Comparison of ENCODE assay signal across 9 mouse cellular contexts in genomic region chr15:86060581-86060980, GRCm38 (mm10). TPM values are rescaled to one million over a fixed set of nuclear protein-coding genes. Genes with fewer than 3 reads are reported as not detected.
DNase-seq lines count a peak whose midpoint lies in the region; ATAC-seq lines count a peak whose summit lies in the region.
"Had no signal": no experiment of that assay in that cellular context is flagged by ENCODE, and none has a peak within 500 bp of the region (broad histone marks: within the 10 kb centered on the region; RNA-seq: fewer than 3 reads in every experiment).

No protein-coding gene starts in this region.

- H3K4me3 ChIP-seq in midbrain, embryonic 10.5 days: peak overlapping the region; percentile 11; the same call in 1 of the 2 replicates
- no peak overlapping the region for H3K4me3 ChIP-seq in midbrain, embryonic 11.5 days (ENCODE audit: low read depth, low read length)
- no peak overlapping the region for H3K4me3 ChIP-seq in heart, embryonic 16.5 days (ENCODE audit: low read length)
- H3K4me3 ChIP-seq in liver, embryonic 15.5 days (replicated peaks): 0 out of 2 replicates have a peak overlapping the region, but pooled peaks have one; percentile 2

- ATAC-seq in midbrain, embryonic 11.5 days (ENCODE audit: low FRiP score): no peak
- ATAC-seq in heart, embryonic 16.5 days (replicated peaks; ENCODE audit: extremely low read depth, insufficient read depth, low FRiP score): no peak
- ATAC-seq in liver, embryonic 15.5 days (ENCODE audit: insufficient read depth): no peak

- no peaks in the 10 kb centered on the region for H3K9me3 ChIP-seq in midbrain, embryonic 10.5 days (replicated peaks)
- H3K9me3 ChIP-seq in midbrain, embryonic 11.5 days (ENCODE audit: control insufficient read depth, low read length): no peaks in the 10 kb centered on the region
- no peaks in the 10 kb centered on the region for H3K9me3 ChIP-seq in heart, embryonic 16.5 days (replicated peaks; ENCODE audit: control insufficient read depth, low read length)
- H3K9me3 ChIP-seq in liver, embryonic 15.5 days (replicated peaks): no peaks in the 10 kb centered on the region

- intact Hi-C loops in gastrocnemius, postnatal 36 days (cut with DNase I): no loop called here

- peaks cover 45% of the 10 kb centered on the region for H3K4me1 ChIP-seq in midbrain, embryonic 10.5 days
- H3K4me1 ChIP-seq in midbrain, embryonic 11.5 days (ENCODE audit: control insufficient read depth, insufficient read depth, low read length): peaks cover 18% of the 10 kb centered on the region
- peaks cover 48% of the 10 kb centered on the region for H3K4me1 ChIP-seq in heart, embryonic 16.5 days (ENCODE audit: control insufficient read depth, insufficient read depth, low read length)
- H3K4me1 ChIP-seq in liver, embryonic 15.5 days (replicated peaks): peaks cover 94% of the 10 kb centered on the region

- no peak for DNase-seq in midbrain, embryonic 10.5 days (ENCODE audit: low spot score)
- no peak for DNase-seq in midbrain, embryonic 11.5 days (ENCODE audit: low spot score, missing footprints)
- DNase-seq in gastrocnemius, postnatal 36 days: no peak
- DNase-seq in layer of hippocampus, adult 18-20 months (ENCODE audit: low spot score in 2 of 2): no peak
- no peak for DNase-seq in cerebellum, adult 18-20 months
- DNase-seq: kidney, postnatal 4 days; lung, postnatal 10 days had no signal

- peaks cover 15% of the 10 kb centered on the region; the same call in 1 of the 2 replicates for H3K27me3 ChIP-seq in midbrain, embryonic 10.5 days (ENCODE audit: low read depth, poor library complexity, severe bottlenecking)
- no peaks in the 10 kb centered on the region; the same call in 1 of the 2 replicates for H3K27me3 ChIP-seq in midbrain, embryonic 11.5 days (ENCODE audit: control insufficient read depth, insufficient read depth, low read length)
- H3K27me3 ChIP-seq in heart, embryonic 16.5 days (ENCODE audit: control insufficient read depth, insufficient read depth, low read length): no peaks in the 10 kb centered on the region
- H3K27me3 ChIP-seq in liver, embryonic 15.5 days: no peaks in the 10 kb centered on the region

- peaks cover 2% of the 10 kb centered on the region for H3K36me3 ChIP-seq in midbrain, embryonic 10.5 days
- no peaks in the 10 kb centered on the region for H3K36me3 ChIP-seq in midbrain, embryonic 11.5 days (ENCODE audit: control insufficient read depth, insufficient read depth, low read length)
- no peaks in the 10 kb centered on the region for H3K36me3 ChIP-seq in heart, embryonic 16.5 days (ENCODE audit: control insufficient read depth, insufficient read depth)
- H3K36me3 ChIP-seq in liver, embryonic 15.5 days (replicated peaks): 0 out of 2 replicates have a peak, but pooled peaks cover under 1% of the 10 kb centered on the region

- no peak overlapping the region for H3K9ac ChIP-seq in midbrain, embryonic 11.5 days (ENCODE audit: low read length)
- no peak overlapping the region for H3K9ac ChIP-seq in heart, embryonic 16.5 days (ENCODE audit: low read length)
- H3K9ac ChIP-seq in liver, embryonic 15.5 days: peak overlapping the region; percentile 7; the same call in 1 of the 2 replicates

- 0 out of 2 replicates have a peak overlapping the region, but pooled peaks have one; percentile 9 for H3K27ac ChIP-seq in midbrain, embryonic 10.5 days (replicated peaks)
- H3K27ac ChIP-seq in midbrain, embryonic 11.5 days (ENCODE audit: low read depth, low read length): no peak overlapping the region
- no peak overlapping the region for H3K27ac ChIP-seq in heart, embryonic 16.5 days (ENCODE audit: low read length)
- H3K27ac ChIP-seq in liver, embryonic 15.5 days (replicated peaks): peak overlapping the region; percentile 85

- 92% methylated on average over 12 of the region's 12 CpGs for WGBS in midbrain, embryonic 10.5 days
- 87% methylated on average over 12 of the region's 12 CpGs for WGBS in midbrain, embryonic 11.5 days
- 72% methylated on average over 12 of the region's 12 CpGs for WGBS in heart, embryonic 16.5 days
- WGBS in liver, embryonic 15.5 days (ENCODE audit: insufficient replicate concordance): 79% methylated on average over 12 of the region's 12 CpGs

- no peak overlapping the region for H3K4me2 ChIP-seq in midbrain, embryonic 11.5 days
- H3K4me2 ChIP-seq in heart, embryonic 16.5 days (ENCODE audit: low read depth, low read length): peak overlapping the region; percentile 80
- peak overlapping the region; percentile 98 for H3K4me2 ChIP-seq in liver, embryonic 15.5 days

RNA-seq across cellular contexts. Expression of gene Gramd4, which starts 3.1 kb away (rescaled TPM):
- polyA plus RNA-seq in midbrain, embryonic 10.5 days (2016; fragmentation: Nextera tagmentation; extraction: Ambion mirVana): 14.3 and 16.7 TPM in 2 replicates
- polyA plus RNA-seq in midbrain, embryonic 11.5 days (2014; fragmentation: Nextera tagmentation; extraction: Ambion mirVana): 7.8 and 8.9 TPM in 2 replicates
- 18.7 and 22.2 TPM in 2 replicates for polyA plus RNA-seq in heart, embryonic 16.5 days (2015; fragmentation: Nextera tagmentation; extraction: Ambion mirVana)
- 6.3 and 7.8 TPM in 2 replicates for polyA plus RNA-seq in liver, embryonic 15.5 days (2015; fragmentation: Nextera tagmentation; extraction: Ambion mirVana)
- total RNA-seq in gastrocnemius, postnatal 36 days (2021): 1 to 10 TPM; 5.1 to 5.9 TPM
- 10 to 100 TPM; 30.7 to 34.5 TPM for total RNA-seq in layer of hippocampus, adult 18-20 months (2021)

RNA-seq across cellular contexts. Expression of gene Celsr1, which starts 27.0 kb away (rescaled TPM):
- polyA plus RNA-seq in midbrain, embryonic 10.5 days (2016; fragmentation: Nextera tagmentation; extraction: Ambion mirVana): 3.4 and 3.6 TPM in 2 replicates
- 4.1 and 4.9 TPM in 2 replicates for polyA plus RNA-seq in midbrain, embryonic 11.5 days (2014; fragmentation: Nextera tagmentation; extraction: Ambion mirVana)
- polyA plus RNA-seq in heart, embryonic 16.5 days (2015; fragmentation: Nextera tagmentation; extraction: Ambion mirVana): 1.7 TPM in 2 replicates
- 0.01 and 0.08 TPM in 2 replicates for polyA plus RNA-seq in liver, embryonic 15.5 days (2015; fragmentation: Nextera tagmentation; extraction: Ambion mirVana)
- total RNA-seq in gastrocnemius, postnatal 36 days (2021): under 1 TPM; 0.10 to 0.37 TPM
- total RNA-seq in layer of hippocampus, adult 18-20 months (2021): 1 to 10 TPM; 5.6 to 6.3 TPM

Comparison
In these comparisons a context has a peak if more than half of its experiments do, and no peak if none do; other contexts are left out.
1. H3K27ac ChIP-seq: peak in midbrain, embryonic 10.5 days (single experiment) and liver, embryonic 15.5 days (single experiment); none in midbrain, embryonic 11.5 days (single experiment) and heart, embryonic 16.5 days (single experiment).
2. H3K4me3 ChIP-seq: peak in midbrain, embryonic 10.5 days (single experiment) and liver, embryonic 15.5 days (single experiment); none in midbrain, embryonic 11.5 days (single experiment) and heart, embryonic 16.5 days (single experiment).